Mouse (Mus musculus): Measurements from ENCODE around the gene Cox10.

DNA sequence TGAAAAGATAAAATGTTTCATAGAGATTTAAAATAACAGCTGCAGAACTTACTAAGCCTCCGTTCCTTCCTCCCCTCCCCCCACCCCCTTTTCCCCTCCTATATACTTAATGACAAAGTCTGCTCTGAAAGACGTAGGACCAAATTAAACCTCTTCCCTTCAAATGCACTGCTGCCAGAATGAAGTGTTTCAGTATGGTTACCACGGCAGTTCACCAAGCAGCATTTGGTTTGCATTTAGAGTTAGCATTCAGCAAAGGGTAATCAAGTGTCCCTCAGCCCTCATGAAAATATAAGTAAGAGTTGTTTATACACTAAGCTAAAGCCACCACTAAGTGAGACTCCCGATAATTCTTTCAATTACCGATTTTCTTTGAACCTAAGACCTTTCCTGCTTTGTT is 25.9 kb downstream of the Cox10 start:
- TF ChIP-seq CTCF (IDR thresholded peaks at IDR 0.05) = no peak
- TF ChIP-seq EP300 (IDR thresholded peaks at IDR 0.05) = no peak
